Mouse (Mus musculus) retina, adult 2 months (tissue): ENCODE measurements around the gene Arpp21.

ENCODE experiments used
- DNase-seq: peaks from one replicate; pipeline ENCODE4 v3.0.0-alpha.2; 2012; ENCODE audit warnings: low read depth, low spot score

Arpp21 gene

DNA sequence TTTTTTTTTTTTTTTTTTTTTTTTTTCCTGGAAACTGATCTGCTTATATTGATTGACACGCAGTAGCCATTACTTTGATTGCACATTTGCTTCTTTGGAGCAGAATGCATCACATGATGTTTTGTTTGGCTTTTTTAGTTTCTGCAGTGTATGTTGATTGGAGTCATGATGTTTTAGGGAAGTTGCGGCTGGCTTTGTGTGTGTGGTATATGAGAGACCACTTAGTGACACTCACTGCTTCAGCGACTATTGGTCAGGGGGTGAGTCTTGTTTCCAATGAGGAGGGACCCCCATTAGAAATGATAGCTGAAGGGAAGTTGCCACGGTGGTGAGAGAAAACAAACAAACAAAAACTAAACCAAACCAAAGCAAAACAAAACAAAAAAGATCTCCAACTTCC, 55.7 kb downstream of the Arpp21 start:
- no peak for DNase-seq

DNA sequence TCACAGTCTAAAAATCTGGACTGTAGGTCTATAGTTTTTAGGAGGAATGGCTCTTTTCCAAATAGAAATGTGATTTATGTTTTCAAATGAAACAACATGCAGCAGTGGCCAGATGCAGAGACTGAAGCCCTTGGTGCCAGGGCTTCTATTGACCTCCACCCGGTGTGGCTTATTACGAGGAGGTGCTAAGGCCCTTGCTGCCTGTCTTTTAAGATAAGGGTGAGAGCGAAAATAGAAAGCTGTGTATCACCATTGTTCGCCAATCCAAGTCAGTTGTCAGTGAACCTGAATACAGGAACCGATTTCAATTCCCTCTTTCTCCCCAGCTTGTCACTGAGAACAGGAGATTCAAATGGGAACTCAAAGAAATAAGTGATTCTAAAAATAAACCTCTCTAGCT, 57.3 kb downstream of the Arpp21 start:
- DNase-seq: no peak

DNA sequence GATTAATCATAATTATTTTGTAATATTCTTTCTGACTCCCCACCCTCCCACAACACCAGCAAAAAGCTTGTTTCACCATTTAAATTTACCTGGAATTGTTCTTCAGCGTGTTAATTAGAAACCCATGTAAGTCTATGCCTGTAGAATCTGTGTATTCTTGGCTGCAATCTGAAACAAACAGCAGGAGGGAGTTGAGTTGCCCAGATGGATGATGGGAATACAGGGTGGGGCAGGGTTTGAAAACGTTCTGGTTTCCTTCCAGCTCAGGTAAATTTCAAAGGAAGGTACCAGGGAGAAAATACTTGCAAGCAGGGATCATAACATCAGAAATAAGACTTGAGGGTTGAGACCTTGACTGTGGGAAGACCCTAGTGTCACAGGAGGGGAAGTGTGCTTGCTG, 58.2 kb downstream of the Arpp21 start:
- DNase-seq: no peak

DNA sequence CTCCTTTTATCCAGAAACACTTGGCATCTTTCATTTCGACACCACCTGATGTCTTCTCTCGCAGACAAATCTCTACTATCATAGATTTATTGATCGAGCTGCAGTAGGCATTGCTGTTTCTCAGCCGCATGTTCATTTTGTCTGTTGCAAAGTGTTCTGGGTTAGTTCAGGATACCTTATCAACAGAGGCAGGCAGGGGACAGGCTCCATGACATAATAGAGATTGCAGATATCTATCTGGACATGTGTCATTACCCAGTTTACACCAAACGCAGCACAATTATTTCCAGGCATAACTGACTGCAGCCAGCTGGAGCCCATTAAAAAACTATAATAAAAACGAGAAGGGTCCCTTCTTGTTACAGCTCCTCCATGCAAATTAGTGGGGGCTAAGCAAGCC, 59.4 kb downstream of the Arpp21 start:
- DNase-seq: no peak

DNA sequence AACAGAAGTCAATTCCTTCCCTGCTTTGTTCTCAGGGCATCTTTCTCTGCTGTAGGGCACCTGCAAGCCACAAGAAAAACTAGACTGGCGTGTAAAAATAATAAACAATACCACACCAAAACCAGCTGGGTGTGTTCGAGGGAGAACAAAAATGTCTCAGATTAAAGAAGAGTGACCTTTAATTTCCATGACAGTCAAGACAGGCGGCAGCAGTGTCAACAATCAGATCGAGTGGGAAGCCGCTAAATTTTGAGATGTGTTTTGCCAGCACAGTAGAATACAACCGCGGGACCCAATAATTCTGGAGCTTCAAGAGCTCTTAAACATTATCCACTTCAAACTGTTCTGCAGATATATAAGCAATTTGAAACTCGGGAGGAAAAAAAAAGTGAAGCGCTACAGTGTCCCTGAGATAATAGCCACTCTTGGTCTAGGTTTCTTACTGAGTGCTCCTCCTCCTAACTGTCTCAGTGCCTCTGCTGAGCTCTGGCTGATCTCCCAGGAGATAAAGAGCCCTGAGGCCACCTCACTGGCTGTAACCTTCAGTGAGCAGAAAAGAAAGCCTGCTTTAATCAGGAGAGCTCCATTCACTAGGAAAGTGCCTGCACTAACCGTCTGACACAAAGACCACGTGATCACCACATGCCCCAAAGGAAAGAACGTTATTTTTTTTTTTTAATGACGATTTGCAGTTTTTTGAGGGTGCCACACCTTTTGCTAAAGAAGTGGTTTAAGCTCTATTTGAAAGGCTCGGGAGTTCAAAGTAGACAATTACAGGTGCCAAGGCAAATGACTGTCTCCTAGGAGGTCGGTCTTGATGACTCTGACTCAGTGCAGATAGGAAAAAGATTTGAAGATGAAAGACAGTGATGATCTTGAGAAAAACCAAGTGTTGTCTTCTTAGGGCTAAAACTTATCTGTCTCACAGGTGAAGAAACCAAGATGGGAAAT, 61.1 kb downstream of the Arpp21 start:
- DNase-seq: peak; percentile 2

DNA sequence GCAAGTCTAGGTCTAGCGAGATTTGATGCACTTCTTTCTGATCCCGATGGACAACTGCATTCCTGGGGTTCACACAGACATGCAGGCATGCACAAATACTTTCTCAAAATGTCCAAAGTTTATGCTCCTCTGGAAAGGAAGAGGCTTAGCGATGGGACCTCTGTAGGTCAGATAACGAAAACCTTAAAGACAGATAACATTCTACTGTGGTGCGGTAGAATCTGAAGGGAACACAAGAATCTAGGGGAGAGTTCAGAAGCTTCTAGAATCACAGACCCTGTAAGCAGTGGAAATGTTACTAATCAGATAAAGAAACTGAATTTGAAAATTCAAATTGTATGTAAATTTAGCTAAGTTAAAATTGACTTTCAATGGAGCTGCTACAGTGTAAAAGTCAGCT, 62.0 kb downstream of the Arpp21 start:
- DNase-seq: no peak

DNA sequence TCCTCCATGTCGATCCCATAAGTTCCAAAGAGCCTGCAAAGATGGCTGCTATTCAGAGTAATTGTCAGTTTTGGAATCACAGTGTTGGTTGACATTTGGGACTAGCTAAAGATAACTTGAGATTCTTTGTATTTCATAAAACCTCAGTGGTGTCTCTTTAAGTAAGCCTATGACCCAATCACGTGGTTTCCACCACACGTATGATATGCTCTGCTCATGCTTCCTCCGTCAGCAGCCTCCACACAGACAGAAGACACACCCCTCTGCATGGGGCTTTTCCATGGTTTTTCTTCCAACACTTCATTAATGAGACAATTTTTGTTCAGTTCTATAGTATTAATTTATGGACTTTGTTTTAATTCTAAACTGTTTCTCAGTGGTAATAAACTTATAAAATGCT, 71.1 kb downstream of the Arpp21 start:
- no peak for DNase-seq

DNA sequence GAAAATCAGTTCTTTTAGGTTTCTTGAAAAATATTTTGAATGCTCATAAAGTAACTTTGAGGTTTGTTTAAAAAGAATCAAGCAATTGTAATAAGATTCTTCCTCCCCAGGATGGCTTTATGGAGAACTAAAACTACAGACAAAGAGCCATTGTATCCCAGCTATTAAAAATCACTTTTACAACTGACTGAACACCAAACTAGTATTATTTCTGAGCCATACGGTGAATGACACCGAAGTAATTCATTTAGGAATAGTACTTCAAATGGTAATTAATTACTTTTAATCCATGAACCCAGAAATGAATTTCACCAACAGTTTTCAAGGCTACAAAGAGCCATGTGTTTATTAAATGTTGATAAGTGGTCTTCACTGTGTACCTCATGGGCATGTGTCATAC, 74.8 kb downstream of the Arpp21 start:
- DNase-seq: no peak

DNA sequence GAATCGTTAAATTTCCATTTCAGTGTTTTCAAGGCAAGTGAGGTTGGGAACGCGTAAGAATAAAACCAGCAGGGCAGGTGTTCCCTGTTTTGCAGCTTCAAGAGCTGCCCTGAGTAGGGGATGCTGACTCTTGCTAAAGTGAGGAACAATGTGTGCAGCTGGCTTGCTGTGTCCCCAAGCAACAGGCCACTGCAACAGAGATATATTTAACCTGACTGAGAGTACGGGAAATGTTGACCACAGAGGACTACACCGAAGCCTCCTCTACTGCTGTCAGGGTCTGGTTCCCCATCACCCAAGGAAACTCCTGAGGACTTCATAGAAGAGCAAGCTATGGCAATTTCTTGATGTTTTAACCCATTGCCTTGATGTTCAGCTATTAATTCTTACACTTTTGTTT, 81.8 kb downstream of the Arpp21 start:
- no peak for DNase-seq

DNA sequence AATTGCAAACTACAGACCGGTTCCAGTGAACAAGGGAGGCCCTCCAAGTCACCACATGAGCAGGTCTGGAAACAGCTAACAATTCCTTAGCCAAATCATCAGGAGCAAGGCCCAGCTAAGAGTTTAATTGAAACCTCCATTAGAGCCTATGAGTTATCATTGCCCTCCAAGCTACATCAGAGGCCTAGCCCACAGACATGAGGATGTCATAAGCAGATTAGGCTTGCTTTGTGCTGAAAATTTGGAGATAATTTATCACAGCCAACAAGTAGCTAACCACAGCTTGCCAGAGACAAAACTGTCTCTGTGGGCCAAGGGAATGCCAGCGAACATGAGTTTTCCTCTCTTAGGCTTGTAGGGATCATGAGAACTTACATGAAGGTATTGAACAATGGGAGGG, 83.0 kb downstream of the Arpp21 start:
- no peak for DNase-seq

DNA sequence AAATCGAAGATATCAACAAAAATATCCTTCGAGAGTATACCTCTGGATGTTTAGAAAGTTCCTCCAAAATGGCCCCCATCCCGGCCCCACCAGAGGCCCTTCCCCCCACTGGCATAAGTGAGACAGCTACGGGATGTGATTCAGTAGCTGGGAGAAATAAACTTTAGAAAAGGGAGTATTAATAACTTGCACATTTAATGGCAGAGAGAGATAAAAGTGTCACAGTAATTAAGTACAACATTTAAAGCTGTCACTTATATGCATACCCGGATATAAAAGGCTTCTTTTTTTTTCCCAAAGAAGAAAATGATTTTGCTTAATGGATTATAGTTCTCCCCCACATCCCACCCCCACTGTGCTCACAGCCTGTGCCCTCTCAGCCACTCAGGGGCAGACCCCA, 84.6 kb downstream of the Arpp21 start:
- no peak for DNase-seq

DNA sequence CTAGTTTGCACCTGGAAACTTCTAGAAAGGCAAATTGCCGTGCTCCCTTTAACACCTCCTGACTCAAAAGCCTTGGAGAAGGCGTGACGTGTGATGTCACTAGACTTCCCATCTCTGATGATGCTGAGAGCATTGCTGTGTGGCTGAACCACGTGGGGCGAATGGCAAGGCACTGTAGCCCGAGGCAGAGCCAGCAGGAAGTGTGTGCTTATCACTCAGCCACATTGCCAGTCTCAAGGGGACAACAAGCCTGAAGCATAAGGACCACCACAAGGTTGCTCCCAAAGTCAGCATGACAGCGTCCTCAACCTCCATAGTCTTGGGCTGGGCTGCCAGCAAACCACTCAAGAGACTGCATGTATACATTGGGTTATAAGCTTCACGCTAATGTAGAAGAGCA, 95.1 kb downstream of the Arpp21 start:
- no peak for DNase-seq

DNA sequence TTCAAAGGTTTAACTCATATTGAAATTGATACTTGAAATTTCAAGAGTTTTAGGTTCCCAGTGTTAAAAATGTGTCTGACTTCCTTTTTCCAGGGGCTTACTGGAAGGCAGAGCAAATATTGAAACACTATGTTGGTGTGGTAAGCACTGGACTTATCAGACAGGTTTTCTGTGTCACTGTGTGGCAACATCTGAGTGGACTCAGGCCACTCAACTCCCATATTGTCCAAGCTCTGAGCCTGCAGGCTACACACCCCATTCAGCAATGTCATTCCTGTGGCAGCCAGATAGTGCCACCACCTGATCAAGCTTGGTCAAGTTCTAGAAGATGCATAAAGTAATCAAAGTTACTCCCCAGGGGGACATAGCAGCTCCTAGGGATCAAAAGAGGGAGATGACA, 97.9 kb downstream of the Arpp21 start:
- DNase-seq: no peak

DNA sequence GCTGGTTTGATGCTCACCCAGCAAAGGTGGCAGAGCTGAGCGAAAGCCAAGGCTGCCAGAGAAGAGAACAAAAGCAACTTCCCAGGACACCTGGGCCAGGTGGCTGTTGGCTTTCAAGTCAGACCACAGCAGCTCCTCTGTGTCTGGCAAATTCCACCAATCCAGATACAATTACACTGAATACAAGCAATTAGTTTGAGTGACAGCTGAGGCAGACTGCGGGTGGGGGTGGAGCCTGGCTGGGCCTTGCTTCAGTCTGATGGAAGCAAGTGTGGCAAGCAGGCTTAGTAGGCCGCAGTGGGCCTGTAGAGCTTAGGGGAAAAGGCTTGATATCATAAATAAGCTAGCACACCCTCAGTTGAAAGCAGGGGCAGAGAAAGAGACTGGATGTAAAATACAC, 104.9 kb downstream of the Arpp21 start:
- no peak for DNase-seq

DNA sequence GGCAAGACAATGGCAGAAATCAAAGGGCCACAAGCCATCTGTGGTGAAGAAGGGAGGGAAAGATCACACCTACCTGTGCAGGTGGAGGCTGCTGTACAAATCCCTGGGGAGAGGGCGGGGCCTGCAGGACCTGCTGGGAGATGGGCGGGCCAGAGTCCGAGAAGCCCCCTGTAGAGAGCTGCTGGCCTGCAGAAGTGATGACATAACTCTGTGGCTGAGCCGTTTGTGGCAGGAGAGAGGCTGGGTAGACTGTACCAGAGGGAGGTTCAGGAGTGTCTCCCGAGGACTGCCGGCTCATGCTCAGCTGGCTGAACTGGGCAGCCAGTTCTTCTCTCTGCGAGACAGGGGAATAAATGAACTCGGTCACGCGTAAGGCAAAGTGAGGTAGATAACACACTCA, 111.1 kb downstream of the Arpp21 start:
- no peak for DNase-seq

DNA sequence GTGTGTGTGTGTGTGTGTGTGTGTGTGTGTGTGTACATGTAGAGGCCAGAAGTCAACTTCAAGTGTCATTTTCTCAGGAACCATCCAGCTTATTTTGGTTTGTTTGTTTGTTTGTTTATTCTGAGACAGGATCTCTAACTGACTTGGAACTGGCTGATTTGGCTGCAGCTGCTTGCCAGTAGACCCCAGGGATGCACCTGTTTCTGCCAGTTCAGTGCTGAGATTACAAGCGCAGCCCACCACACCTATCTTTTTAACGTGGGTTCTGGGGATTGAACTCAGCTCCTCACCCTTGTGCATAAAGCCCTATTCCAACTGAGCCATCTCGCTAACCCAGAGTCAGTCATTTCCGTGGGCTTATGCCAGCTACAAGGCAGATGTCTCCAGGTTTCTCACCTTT, 111.6 kb downstream of the Arpp21 start:
- DNase-seq: no peak

DNA sequence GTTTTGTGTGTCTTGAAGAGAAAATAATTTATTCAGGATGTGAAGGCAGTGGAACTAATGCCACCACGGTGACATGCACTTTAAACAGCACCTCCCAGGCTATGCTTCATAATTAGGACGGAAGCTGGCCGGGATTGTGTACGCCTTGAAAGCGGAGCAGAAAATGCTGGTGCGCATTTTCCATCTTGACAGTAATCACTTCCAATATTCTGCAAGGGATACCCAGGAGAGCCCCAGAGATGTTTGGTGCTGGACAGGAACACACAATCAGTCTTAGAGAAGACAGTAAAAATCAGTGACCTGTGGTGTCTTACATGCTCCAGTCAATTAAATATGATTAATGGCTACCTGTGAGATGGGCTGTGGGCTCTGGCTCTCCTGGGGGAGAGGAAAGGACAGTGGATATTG, 112.3 kb downstream of the Arpp21 start:
- DNase-seq: no peak

DNA sequence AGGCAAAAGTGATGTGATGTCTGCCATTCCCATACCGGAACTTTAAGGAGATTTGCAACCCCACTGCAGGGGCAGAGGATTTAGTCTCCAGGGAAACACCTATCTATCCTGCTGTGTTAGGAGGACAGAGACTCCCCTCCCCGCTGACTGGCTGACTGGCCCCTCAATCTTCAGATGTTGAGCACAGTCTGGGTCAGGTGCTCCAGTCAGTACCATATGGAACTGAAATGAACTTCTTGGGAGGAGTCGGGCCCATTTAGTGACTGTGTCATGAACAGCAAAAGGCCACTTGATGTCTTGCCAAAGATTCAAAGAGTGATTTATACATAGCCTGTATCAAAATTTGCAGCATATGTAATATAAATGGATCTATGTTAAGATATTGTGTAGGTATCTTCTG, 116.2 kb downstream of the Arpp21 start:
- no peak for DNase-seq

DNA sequence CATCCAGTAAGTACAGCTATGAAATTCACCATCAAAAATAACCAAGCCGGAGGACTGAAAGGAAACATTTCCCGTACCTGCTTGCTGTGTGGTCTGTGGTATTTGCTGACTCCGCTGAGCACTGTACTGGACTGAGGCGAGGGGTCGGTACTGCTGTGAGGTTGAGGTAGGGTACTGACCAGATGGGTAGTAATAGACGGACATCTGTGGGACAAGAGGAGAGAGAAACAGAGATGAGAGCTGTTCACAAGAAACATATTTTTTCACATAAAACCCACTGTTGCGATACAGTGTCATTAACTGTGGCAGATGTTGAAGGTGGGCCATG, 116.7 kb downstream of the Arpp21 start:
- no peak for DNase-seq

DNA sequence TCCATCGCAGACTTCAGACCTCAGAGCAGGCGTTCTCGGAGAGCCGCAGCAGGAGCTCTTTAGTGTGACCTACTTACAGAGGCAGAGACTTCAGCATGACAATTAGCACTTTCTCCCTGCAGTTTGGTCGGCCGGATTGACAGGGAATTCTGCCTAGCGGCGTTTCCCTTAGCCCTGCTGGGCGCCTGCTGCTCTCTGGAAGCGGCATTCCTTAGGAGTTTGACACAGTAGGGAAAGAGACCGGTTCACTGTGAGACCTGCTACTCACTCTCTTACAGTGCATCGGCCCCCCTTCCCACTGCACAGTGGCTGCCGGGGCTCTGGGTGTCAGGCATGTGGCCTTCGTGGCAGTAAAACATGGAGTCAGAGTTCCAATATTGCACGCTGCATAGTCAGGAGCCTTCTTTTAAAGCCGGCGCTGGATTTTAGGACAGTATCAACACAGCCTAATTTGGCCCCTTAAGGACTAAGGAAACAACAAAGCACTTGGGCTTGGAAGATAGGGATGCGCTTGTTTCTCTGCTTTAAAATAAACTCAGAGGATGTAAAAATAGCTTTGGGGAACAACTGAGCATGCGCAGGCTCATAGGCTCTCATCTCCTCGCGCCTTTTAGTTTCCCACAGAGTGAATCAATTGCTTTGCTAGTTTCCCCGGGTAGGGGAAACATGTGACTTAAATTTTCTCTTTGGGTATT, 117.2 kb downstream of the Arpp21 start:
- DNase-seq: no peak

DNA sequence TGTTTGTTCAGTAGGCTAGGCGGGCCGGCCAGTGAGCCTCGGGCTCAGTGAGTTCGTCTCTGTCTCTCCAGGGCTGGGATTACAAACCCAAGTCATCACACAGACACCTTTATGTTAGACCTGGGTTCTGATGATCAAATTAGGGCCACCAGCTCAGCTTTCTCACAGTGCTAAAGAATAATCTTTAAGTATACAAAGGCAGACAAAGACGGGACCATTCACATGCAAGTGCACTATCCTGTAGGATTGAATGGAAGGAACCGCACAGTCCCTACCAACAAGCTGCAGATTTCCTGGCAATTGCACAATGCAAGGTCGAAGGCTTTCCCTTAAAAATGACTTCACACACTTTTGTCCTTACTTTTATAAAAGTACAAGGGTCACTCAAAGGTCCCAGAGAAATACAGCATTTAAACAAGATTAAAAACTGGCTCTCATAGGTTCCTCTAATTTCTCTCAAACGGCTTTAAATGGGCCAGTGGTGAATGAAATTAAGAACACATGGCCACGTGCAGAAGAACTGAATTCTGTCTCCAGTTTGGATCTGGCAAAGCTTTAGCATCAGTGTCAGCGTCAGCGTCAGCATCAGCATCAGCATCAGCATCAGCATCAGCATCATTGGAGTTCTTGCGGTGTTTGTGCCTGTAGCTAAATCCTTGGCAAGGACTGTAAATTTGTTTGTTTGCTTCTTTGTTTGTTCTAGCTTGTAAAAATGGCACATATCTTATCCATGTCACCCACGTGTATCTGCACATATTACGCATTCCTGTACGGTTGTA, 117.9 kb downstream of the Arpp21 start:
- DNase-seq: no peak

DNA sequence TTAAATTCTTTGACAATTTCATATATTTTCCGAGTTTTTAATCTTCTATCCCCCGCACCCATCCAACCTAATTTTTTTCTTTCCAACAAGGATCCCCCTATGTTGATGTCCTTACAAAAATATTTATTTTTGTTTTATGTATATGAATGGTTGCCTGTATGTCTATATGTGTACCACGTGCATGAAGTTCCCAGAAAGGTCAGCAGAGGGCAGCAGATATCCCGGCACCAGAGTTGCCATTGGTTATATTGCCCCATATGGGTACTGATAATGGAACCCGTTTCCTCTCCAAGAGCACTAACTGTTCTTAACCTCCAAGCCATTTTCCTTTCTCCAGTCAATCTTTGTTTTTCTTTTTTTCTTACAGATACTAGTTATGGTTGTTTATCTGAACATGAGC, 124.1 kb downstream of the Arpp21 start:
- no peak for DNase-seq

DNA sequence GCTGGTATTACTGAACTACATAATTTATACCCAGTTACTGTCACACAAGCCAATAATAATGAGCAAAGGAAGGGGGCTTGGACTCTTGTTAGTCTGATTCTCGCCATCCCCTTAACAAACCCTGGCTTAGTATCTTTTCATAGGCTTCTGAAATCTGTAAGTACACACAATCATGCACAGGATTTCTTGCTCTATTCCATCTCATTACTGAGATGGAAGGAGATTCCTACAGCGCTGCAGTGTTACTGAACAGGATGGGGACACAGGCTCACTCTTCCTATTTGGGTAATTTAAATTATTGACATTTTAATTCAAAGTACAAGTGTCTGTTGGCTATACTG, 132.9 kb downstream of the Arpp21 start:
- no peak for DNase-seq
